Comparison of ENCODE assay signal across 8 mouse cellular contexts in the genomic region with DNA sequence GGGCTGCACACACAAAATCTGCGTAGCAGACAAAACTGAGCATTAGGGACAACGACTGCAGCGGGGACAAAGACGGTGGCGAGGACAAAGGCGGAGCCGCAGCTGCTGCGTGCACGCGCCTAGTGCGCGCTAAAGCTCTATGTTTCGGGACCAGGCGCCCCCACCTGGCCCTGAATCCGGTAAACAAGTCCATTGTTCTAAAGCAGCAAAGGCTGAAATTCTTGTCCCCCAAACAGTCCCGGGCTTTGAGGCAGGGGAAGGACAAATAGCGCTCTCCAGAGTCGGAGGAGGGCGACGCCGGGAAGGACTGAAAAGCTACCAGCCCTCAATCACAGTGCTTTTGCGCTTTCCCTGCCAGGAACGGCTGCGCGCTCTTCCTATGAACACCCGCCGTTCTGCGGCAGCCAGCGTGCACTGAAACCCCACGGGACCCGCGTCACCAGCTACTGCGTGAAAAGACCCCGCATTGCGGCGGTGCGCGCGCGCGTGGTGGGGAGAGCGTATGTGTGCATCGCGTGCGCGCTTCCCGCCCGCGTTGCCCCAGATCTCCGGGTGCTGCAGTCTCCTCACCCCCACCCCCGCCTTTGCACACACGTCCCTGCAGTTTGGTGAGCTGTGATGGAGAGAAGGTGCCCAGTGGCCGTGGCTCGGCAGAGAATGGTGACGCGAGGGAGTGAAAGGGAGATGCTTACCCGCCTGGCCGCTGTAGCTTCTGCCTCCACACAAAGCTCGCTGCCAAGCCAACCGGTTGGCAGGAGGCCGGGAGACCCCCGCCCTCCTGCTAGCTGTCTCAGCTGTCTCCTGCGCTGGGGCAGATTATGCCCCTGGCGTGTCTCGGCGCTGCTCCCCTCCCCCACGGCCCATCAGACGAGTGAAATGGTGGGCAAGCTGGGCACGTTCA. TPM values are rescaled to one million over a fixed set of nuclear protein-coding genes. Genes with fewer than 3 reads are reported as not detected.
DNase-seq lines count a peak whose midpoint lies in the region; ATAC-seq and TF ChIP-seq lines count a peak whose summit lies in the region.

No protein-coding gene starts in this region.

- no peak for TF ChIP-seq POLR2A in kidney, adult 2 months (IDR thresholded peaks at IDR 0.05; ENCODE audit: low read depth, low read length)

- H3K9ac ChIP-seq in heart, embryonic 15.5 days: peak overlapping the region; percentile 89
- H3K9ac ChIP-seq in lung, embryonic 16.5 days (ENCODE audit: low read length): peak overlapping the region; percentile 72

- no peaks in the 10 kb centered on the region for H3K4me1 ChIP-seq in kidney, adult 2 months (ENCODE audit: control insufficient read depth, insufficient read depth, low read length)
- H3K4me1 ChIP-seq in heart, embryonic 15.5 days (replicated peaks): peaks cover 52% of the 10 kb centered on the region
- H3K4me1 ChIP-seq in lung, embryonic 16.5 days (replicated peaks; ENCODE audit: control insufficient read depth, insufficient read depth, low read length): peaks cover 12% of the 10 kb centered on the region

- no peak overlapping the region for H3K27ac ChIP-seq in kidney, adult 2 months (ENCODE audit: insufficient read depth, low read depth, low read length)
- H3K27ac ChIP-seq in heart, embryonic 15.5 days: peak overlapping the region; percentile 80
- H3K27ac ChIP-seq in lung, embryonic 16.5 days (ENCODE audit: low read length): no peak overlapping the region

- peak overlapping the region; percentile 99 for H3K4me2 ChIP-seq in heart, embryonic 15.5 days
- peak overlapping the region; percentile 99 for H3K4me2 ChIP-seq in lung, embryonic 16.5 days (ENCODE audit: low read depth, low read length)

- WGBS in kidney, adult 2 months: 1% methylated on average over 69 of the region's 69 CpGs
- WGBS in heart, embryonic 15.5 days: under 1% methylated on average over 69 of the region's 69 CpGs
- WGBS in lung, embryonic 16.5 days: under 1% methylated on average over 69 of the region's 69 CpGs

- H3K27me3 ChIP-seq in kidney, adult 2 months (replicated peaks; ENCODE audit: control insufficient read depth, insufficient read depth, low read length): no peaks in the 10 kb centered on the region
- peaks cover 12% of the 10 kb centered on the region; the same call in 1 of the 2 replicates for H3K27me3 ChIP-seq in heart, embryonic 15.5 days
- peaks cover 10% of the 10 kb centered on the region for H3K27me3 ChIP-seq in lung, embryonic 16.5 days (ENCODE audit: control insufficient read depth, insufficient read depth, low read depth, low read length)

- H3K4me3 ChIP-seq in kidney, adult 2 months (ENCODE audit: insufficient read depth, low read depth, low read length): peak overlapping the region; percentile 25; the same call in 1 of the 2 replicates
- peak overlapping the region; percentile 75 for H3K4me3 ChIP-seq in heart, embryonic 15.5 days
- peak overlapping the region; percentile 63 for H3K4me3 ChIP-seq in lung, embryonic 16.5 days (ENCODE audit: low read length)

- H3K36me3 ChIP-seq in kidney, adult 2 months (ENCODE audit: control insufficient read depth, insufficient read depth, low read length): no peaks in the 10 kb centered on the region
- no peaks in the 10 kb centered on the region for H3K36me3 ChIP-seq in heart, embryonic 15.5 days
- H3K36me3 ChIP-seq in lung, embryonic 16.5 days (ENCODE audit: control insufficient read depth, insufficient read depth, low read length): no peaks in the 10 kb centered on the region

- peak; percentile 66 for ATAC-seq in heart, embryonic 15.5 days (replicated peaks; ENCODE audit: insufficient number of reproducible peaks, insufficient read depth, low FRiP score, low read depth)
- ATAC-seq in lung, embryonic 16.5 days (ENCODE audit: low read depth): peak; percentile 72

- no peak for TF ChIP-seq CTCF in kidney, adult 2 months (conservative IDR thresholded peaks at IDR 0.05; ENCODE audit: insufficient read depth, insufficient read length, low read depth, low read length)

- no peak for DNase-seq in kidney, adult 2 months
- DNase-seq in kidney, adult 9 months: no peak
- DNase-seq in embryo, embryonic 9.5 days (ENCODE audit: extremely low spot score): peak; percentile 87
- DNase-seq in layer of hippocampus, adult 9-10 months (ENCODE audit: low spot score): peak; percentile 71
- peak; percentile 95 for DNase-seq in right cerebral cortex, postnatal 10 days (ENCODE audit: low spot score in 2 of 2)
- no peak for DNase-seq in MN1 (ENCODE audit: low spot score)

- no peaks in the 10 kb centered on the region for H3K9me3 ChIP-seq in heart, embryonic 15.5 days (replicated peaks)
- H3K9me3 ChIP-seq in lung, embryonic 16.5 days (ENCODE audit: control insufficient read depth, low read length): no peaks in the 10 kb centered on the region

RNA-seq across cellular contexts. Expression of a gene that starts 39.5 kb away (rescaled TPM):
- not detected in 2 replicates for polyA plus RNA-seq in kidney, adult 2 months (2012; rRNA removed)
- not detected in 2 replicates for polyA plus RNA-seq in heart, embryonic 15.5 days (2015; fragmentation: Nextera tagmentation; extraction: Ambion mirVana)
- polyA plus RNA-seq in lung, embryonic 16.5 days (2015; fragmentation: Nextera tagmentation; extraction: Ambion mirVana): not detected in 2 replicates

Comparison
In these comparisons a context has a peak if more than half of its experiments do, and no peak if none do; other contexts are left out.
1. DNase-seq: peak in embryo, embryonic 9.5 days (single experiment), layer of hippocampus, adult 9-10 months (single experiment) and right cerebral cortex, postnatal 10 days (2 of 2); none in kidney, adult 2 months (single experiment), kidney, adult 9 months (single experiment) and MN1 (single experiment).
2. H3K4me3 ChIP-seq: peak in every context shown above with its lines; median percentile 75 in heart, embryonic 15.5 days; 63 in lung, embryonic 16.5 days; 25 in kidney, adult 2 months.